Mouse (Mus musculus): ENCODE data around the gene Smcr8. TPM values are rescaled to one million over a fixed set of nuclear protein-coding genes. Genes with fewer than 3 reads are reported as not detected.

Smcr8 gene
- 1.9 and 2.4 TPM in 2 replicates for polyA plus RNA-seq (2015; fragmentation: Nextera tagmentation; extraction: Ambion mirVana)

DNA sequence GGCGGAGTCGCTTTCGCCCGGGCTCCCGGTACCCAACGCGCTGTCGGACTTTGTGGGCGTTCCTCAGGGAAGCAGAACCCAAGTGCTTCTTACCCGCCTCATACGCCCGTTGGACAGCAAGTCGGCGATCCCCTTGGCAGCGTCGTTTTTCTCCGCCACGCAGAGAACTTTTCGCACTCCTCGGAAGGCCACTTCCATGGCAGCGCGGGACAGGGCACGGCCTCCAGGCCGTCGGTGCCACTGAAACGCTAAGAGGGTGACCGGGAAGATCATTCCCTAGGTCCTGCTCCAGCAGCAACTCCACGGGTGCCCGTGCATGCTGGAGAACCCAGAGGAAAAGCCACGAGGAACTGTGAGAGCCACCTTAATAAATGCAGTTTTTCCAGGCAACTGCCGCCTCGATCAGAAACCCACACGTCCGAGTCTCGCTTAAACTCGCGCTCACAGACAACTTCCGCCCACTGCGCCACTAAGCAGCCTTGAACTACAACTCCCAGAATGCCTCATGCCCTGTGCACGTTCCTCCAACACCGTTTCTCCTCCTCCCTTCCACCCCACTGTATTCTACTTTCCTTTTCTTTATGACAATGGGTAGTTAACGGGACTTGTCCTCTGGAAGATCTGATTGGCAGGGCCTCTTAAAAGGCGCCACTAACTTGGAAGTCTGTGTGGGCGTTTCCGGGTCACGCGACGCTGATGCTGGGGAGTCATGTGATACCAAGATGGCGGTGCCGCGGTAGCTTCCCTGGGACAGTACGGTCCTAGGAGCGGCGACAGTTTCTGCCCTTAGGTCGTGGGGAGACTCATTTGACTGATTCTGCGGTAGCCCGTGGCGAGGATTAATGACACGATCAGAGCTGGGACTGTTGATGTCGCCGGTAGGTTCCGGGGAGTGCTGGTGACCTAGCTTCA lies at the start of gene Smcr8, which contains the start of gene Top3a:
TSS of gene Smcr8 (plus strand) at position 696 of the 912 bp plus-strand sequence.
TSS of gene Top3a (minus strand) at position 537 of the 912 bp plus-strand sequence.

DNA sequence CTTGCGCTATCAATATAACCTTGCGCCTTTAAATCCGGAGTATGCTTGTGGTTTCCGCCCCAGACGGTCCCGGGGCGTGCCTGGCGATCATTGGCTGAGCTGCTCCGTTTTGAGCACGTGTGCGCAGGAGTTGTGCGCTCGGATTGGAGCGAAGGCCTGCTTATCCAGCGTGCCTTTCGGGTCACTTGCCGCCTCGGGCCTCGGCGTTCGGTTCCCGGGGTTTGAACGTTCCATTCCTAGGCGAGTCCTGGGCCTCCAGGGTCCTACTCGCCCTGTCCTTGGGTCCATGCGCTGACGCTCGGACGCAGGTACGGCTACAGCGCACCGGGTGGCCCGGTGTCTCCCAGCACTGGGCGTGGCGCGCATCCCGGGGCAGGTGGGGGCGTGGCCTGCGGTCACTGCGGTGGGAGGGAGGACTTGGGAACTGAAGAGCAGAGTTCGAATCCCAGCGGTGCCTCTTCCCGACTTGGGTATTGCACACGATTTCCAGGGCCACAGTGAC lies 49.0 kb upstream of the Smcr8 start, which contains the start of gene Mief2:
TSS of gene Mief2 (plus strand) at position 139 of the 502 bp plus-strand sequence.

DNA sequence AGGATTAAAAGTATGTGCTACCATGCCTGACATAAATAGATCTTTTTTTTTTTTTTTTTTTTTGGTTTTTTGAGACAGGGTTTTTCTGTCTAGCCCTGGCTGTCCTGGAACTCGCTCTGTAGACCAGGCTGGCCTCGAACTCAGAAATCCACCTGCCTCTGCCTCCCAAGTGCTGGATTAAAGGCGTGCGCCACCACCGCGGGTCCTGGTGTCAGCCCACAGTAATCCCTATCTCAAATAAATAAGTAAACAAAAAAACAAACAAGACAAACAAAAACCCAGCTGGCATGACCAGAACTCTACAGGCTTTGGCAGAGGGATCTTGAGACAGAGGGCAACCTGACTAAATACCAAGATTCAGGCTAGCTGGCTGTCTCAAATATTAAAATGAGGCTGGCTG lies 34.3 kb downstream of the Smcr8 start, which contains the start of gene Shmt1:
TSS of gene Shmt1 (minus strand) at position 101 of the 400 bp plus-strand sequence.

DNA sequence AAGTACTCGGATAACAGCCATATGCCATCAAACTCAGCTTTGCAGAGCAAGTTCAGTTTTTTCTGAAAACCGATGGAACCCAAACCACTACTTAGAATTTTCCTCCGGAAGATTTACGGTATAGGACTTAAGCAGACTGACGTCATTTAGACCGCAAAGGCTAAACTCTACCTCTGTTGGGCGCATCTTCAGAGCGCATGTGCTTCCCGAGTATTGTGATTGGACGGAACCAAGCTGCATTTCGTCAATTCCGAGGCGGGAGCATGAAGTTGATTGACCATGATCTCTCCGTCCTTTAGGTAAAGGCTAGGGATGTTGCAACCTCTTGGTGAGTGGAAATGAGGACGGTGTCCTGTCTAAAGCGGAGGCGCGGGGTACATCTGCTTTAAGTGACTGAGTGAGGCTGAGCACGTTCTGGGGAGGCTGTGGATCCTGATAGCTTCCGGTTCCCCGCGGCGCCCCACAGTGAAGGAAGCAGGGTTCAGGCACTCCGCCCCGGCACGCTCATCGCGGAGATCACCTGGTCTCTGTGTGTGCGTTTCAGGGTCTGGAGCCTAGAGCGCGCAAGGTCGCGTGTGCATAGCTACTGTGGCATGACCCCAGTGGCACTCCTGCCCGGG lies 53.2 kb downstream of the Smcr8 start, which contains the start of gene Dhrs7b:
TSS of gene Dhrs7b (plus strand) at position 199 of the 620 bp plus-strand sequence.

Small RNA genes lying within 50 kb of the gene (microRNA-seq; reads per million reads assigned to microRNA genes)
- gene Mir5100 = 0.93 reads per million

Other genes with a start within 250 kb of the Smcr8 start
- gene Alkbh5, start 241.1 kb upstream of the Smcr8 start, polyA plus RNA-seq (2015; fragmentation: Nextera tagmentation; extraction: Ambion mirVana) = 27.8 and 30.6 TPM in 2 replicates
- 15.4 and 17.7 TPM in 2 replicates for gene Llgl1, start 77.8 kb upstream of the Smcr8 start, polyA plus RNA-seq (2015; fragmentation: Nextera tagmentation; extraction: Ambion mirVana)
- gene Flii, start 50.3 kb upstream of the Smcr8 start, polyA plus RNA-seq (2015; fragmentation: Nextera tagmentation; extraction: Ambion mirVana) = 78.7 and 84.4 TPM in 2 replicates
- 11.0 and 12.1 TPM in 2 replicates for gene Mief2, start 49.1 kb upstream of the Smcr8 start, polyA plus RNA-seq (2015; fragmentation: Nextera tagmentation; extraction: Ambion mirVana)
- gene Top3a, start 159 bp upstream of the Smcr8 start, polyA plus RNA-seq (2015; fragmentation: Nextera tagmentation; extraction: Ambion mirVana) = 4.5 and 4.6 TPM in 2 replicates
- gene Shmt1, start 34.2 kb downstream of the Smcr8 start, polyA plus RNA-seq (2015; fragmentation: Nextera tagmentation; extraction: Ambion mirVana) = 14.4 and 16.0 TPM in 2 replicates
- 24.5 and 25.9 TPM in 2 replicates for gene Dhrs7b, start 53.1 kb downstream of the Smcr8 start, polyA plus RNA-seq (2015; fragmentation: Nextera tagmentation; extraction: Ambion mirVana)
- gene Tmem11, start 101.7 kb downstream of the Smcr8 start, polyA plus RNA-seq (2015; fragmentation: Nextera tagmentation; extraction: Ambion mirVana) = 44.7 and 47.3 TPM in 2 replicates
- 11.6 and 13.4 TPM in 2 replicates for gene Natd1, start 137.2 kb downstream of the Smcr8 start, polyA plus RNA-seq (2015; fragmentation: Nextera tagmentation; extraction: Ambion mirVana)
- 65.6 and 72.1 TPM in 2 replicates for gene Map2k3, start 154.5 kb downstream of the Smcr8 start, polyA plus RNA-seq (2015; fragmentation: Nextera tagmentation; extraction: Ambion mirVana)
- 1.9 and 2.3 TPM in 2 replicates for gene Kcnj12, start 245.0 kb downstream of the Smcr8 start, polyA plus RNA-seq (2015; fragmentation: Nextera tagmentation; extraction: Ambion mirVana)